Mouse (Mus musculus): ENCODE results near the gene Senp5. TPM values are rescaled to one million over a fixed set of nuclear protein-coding genes. Genes with fewer than 3 reads are reported as not detected.

The Senp5 gene
- polyA plus RNA-seq, 1 experiment from 2014 or later: 5.5 TPM

DNA sequence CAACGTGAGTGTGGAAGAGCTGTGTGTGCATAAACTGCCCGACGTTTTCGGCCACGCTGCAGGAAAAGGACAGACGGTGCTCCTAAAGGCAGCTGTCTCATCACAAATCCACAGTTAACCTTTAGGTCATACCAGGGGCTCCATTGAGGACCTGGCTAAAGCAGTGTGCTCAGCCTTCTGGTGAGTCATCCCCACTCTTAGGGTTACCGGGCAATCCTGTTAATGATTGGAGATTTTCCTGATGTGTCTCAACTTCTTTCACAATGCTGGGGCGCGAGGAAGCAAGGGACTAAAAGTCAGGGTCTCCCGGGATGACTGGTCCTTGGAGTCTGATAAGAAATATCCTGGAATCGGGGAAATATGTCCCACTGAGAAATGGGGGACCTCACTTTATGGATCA lies 85.3 kb downstream of the Senp5 start:
- no peak overlapping the region for H3K4me2 ChIP-seq (replicated peaks; ENCODE audit: low read depth, low read length)
- no peak overlapping the region for H3K9ac ChIP-seq (replicated peaks; ENCODE audit: low read depth)
- H3K27me3 ChIP-seq (replicated peaks; ENCODE audit: insufficient read depth, low read length): no peaks in the 10 kb centered on the region
- H3K9me3 ChIP-seq (ENCODE audit: low read length): no peaks in the 10 kb centered on the region
- no peak overlapping the region for H3K27ac ChIP-seq (ENCODE audit: low read length)
- ATAC-seq (peak; percentile 53; the same call in 1 of the 2 replicates), DNase-seq (ENCODE audit: low spot score) (peak; percentile 45)
- no peaks in the 10 kb centered on the region for H3K4me1 ChIP-seq (ENCODE audit: insufficient read depth, low read depth, low read length)
- TF ChIP-seq CTCF (IDR thresholded peaks at IDR 0.05) (no peak), EP300 (IDR thresholded peaks at IDR 0.05) (no peak)
- WGBS: 33% methylated on average over 11 of the region's 11 CpGs
- no peaks in the 10 kb centered on the region for H3K36me3 ChIP-seq (ENCODE audit: insufficient read depth, low read length)
- H3K4me3 ChIP-seq (ENCODE audit: low read depth, low read length): no peak overlapping the region

DNA sequence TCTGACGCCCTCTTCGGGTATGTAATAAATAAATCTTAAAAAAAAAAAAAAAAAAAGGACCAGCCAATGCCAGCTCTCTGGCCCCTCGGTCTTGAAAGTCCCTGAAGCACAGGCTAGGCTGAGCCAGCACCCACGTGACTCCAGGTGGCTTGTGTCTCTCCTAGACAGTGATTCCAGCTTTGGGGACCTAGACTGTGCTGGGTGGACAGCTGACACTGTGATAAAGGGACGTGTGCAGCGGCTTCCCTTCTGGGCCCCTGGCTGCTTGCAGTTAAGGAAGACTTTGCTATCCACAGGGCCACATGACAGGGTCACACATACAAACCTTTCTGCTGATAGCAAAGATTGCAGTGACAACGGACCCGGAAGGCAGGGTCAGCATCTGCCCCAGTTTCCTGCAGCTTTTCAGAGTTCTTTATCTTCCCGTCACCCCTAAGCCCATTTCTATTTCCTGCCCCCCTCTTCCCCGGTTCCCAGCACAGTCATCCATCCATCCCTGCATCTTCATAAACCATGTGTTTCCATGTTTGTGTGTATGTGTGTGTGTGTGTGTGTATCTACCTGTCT lies 92.7 kb downstream of the Senp5 start:
- TF ChIP-seq CTCF (IDR thresholded peaks at IDR 0.05) (no peak), EP300 (IDR thresholded peaks at IDR 0.05) (no peak)
- Histone ChIP-seq H3K27me3 (replicated peaks; ENCODE audit: insufficient read depth, low read length) (no peaks in the 10 kb centered on the region), H3K27ac (ENCODE audit: low read length) (no peak overlapping the region), H3K4me2 (replicated peaks; ENCODE audit: low read depth, low read length) (no peak overlapping the region), H3K9ac (replicated peaks; ENCODE audit: low read depth) (no peak overlapping the region), H3K36me3 (ENCODE audit: insufficient read depth, low read length) (no peaks in the 10 kb centered on the region), H3K9me3 (ENCODE audit: low read length) (no peaks in the 10 kb centered on the region), H3K4me1 (ENCODE audit: insufficient read depth, low read depth, low read length) (peaks cover 3% of the 10 kb centered on the region; the same call in 1 of the 2 replicates), H3K4me3 (ENCODE audit: low read depth, low read length) (no peak overlapping the region)
- WGBS: 48% methylated on average over 10 of the region's 10 CpGs
- no peak for DNase-seq (ENCODE audit: low spot score)
- ATAC-seq: no peak

Small RNA genes lying within 50 kb of the gene (microRNA-seq; reads per million reads assigned to microRNA genes)
- not detected for gene Gm26269

Other genes with a start within 250 kb of the Senp5 start
- 0.04 TPM in 1 of 2 replicates, not detected in the other for gene Meltf, start 124.5 kb downstream of the Senp5 start, polyA plus RNA-seq (2015; fragmentation: Nextera tagmentation; extraction: Ambion mirVana)
- 0.30 and 0.63 TPM in 2 replicates for gene Pigz, start 69.4 kb downstream of the Senp5 start, polyA plus RNA-seq (2015; fragmentation: Nextera tagmentation; extraction: Ambion mirVana)
- 79.7 and 82.8 TPM in 2 replicates for gene 0610012G03Rik, start 54.8 kb downstream of the Senp5 start, polyA plus RNA-seq (2015; fragmentation: Nextera tagmentation; extraction: Ambion mirVana)
- 38.6 and 48.5 TPM in 2 replicates for gene Ncbp2, start 54.8 kb downstream of the Senp5 start, polyA plus RNA-seq (2015; fragmentation: Nextera tagmentation; extraction: Ambion mirVana)
- 25.8 and 30.6 TPM in 2 replicates for gene Pak2, start 76.1 kb upstream of the Senp5 start, polyA plus RNA-seq (2015; fragmentation: Nextera tagmentation; extraction: Ambion mirVana)
- 57.7 and 61.4 TPM in 2 replicates for gene Pigx, start 96.5 kb upstream of the Senp5 start, polyA plus RNA-seq (2015; fragmentation: Nextera tagmentation; extraction: Ambion mirVana)
- 17.3 and 21.6 TPM in 2 replicates for gene Cep19, start 96.5 kb upstream of the Senp5 start, polyA plus RNA-seq (2015; fragmentation: Nextera tagmentation; extraction: Ambion mirVana)
- 31.5 and 43.5 TPM in 2 replicates for gene Nrros, start 162.3 kb upstream of the Senp5 start, polyA plus RNA-seq (2015; fragmentation: Nextera tagmentation; extraction: Ambion mirVana)
- gene Bex6, start 176.5 kb upstream of the Senp5 start, polyA plus RNA-seq (2015; fragmentation: Nextera tagmentation; extraction: Ambion mirVana): 0.18 TPM in 1 of 2 replicates, not detected in the other
- 7.9 and 9.2 TPM in 2 replicates for gene Fbxo45, start 243.9 kb upstream of the Senp5 start, polyA plus RNA-seq (2015; fragmentation: Nextera tagmentation; extraction: Ambion mirVana)
- gene Wdr53, start 243.9 kb upstream of the Senp5 start, polyA plus RNA-seq (2015; fragmentation: Nextera tagmentation; extraction: Ambion mirVana): 15.3 and 16.1 TPM in 2 replicates

Measured in lung, postnatal 0 days (tissue).